Mouse (Mus musculus) mature B cell (primary cell): ENCODE data around the gene Wnt9a.
"Not testable (repeated sequence)": the region's sequence is repeated elsewhere in the genome, so short reads cannot be mapped to it uniquely, and the experiment has no call there.

ENCODE experiments used
- in situ Hi-C: fragments of 300-500 bp; cut with MboI; formaldehyde crosslinking; loops from 2 replicates; pipeline ENCODE4 v1.14.3; 2019

Wnt9a gene

GRCm38 (mm10) chr11:59335150-59335549, 28.4 kb downstream of the Wnt9a start:
- in situ Hi-C loops, result no loop called here

- in situ Hi-C loops, result no loop called here
Measured at GRCm38 (mm10) chr11:59335942-59336341, 29.2 kb downstream of the Wnt9a start.

- in situ Hi-C loops, result no loop called here
Measured at GRCm38 (mm10) chr11:59336381-59336780, 29.7 kb downstream of the Wnt9a start.

GRCm38 (mm10) chr11:59337955-59338735, 31.4 kb downstream of the Wnt9a start:
- in situ Hi-C loops, result no loop called here

GRCm38 (mm10) chr11:59338736-59339120, 32.0 kb downstream of the Wnt9a start:
- in situ Hi-C loops, result no loop called here

GRCm38 (mm10) chr11:59342956-59343355, 36.2 kb downstream of the Wnt9a start:
- in situ Hi-C loops, result no loop called here

- in situ Hi-C loops, result no loop called here
Measured at GRCm38 (mm10) chr11:59346166-59346910, 39.6 kb downstream of the Wnt9a start.

- in situ Hi-C loops, result no loop called here
Measured at GRCm38 (mm10) chr11:59350326-59350725, 43.6 kb downstream of the Wnt9a start.

- in situ Hi-C loops, result no loop called here
Measured at GRCm38 (mm10) chr11:59354793-59355192, 48.1 kb downstream of the Wnt9a start.

- in situ Hi-C loops, result no loop called here
Measured at GRCm38 (mm10) chr11:59356874-59357289, 50.2 kb downstream of the Wnt9a start.

- in situ Hi-C loops, result no loop called here
Measured at GRCm38 (mm10) chr11:59361291-59361690, 54.6 kb downstream of the Wnt9a start.

- in situ Hi-C loops, result no loop called here
Measured at GRCm38 (mm10) chr11:59364007-59364406, 57.3 kb downstream of the Wnt9a start.

GRCm38 (mm10) chr11:59364417-59364816, 57.7 kb downstream of the Wnt9a start:
- in situ Hi-C loops, result no loop called here

- in situ Hi-C loops, result no loop called here
Measured at GRCm38 (mm10) chr11:59366031-59366430, 59.3 kb downstream of the Wnt9a start.

- in situ Hi-C loops, result no loop called here
Measured at GRCm38 (mm10) chr11:59366633-59367032, 59.9 kb downstream of the Wnt9a start.

- in situ Hi-C loops, result not testable (repeated sequence)
Measured at GRCm38 (mm10) chr11:59367955-59368354, 61.2 kb downstream of the Wnt9a start.

- in situ Hi-C loops, result no loop called here
Measured at GRCm38 (mm10) chr11:59369848-59370247, 63.1 kb downstream of the Wnt9a start.

- in situ Hi-C loops, result no loop called here
Measured at GRCm38 (mm10) chr11:59375475-59375874, 68.7 kb downstream of the Wnt9a start, which contains the start of gene Prss38. Prss38 (minus strand) TSS chr11:59375657.

- in situ Hi-C loops, result no loop called here
Measured at GRCm38 (mm10) chr11:59377999-59378398, 71.3 kb downstream of the Wnt9a start.

GRCm38 (mm10) chr11:59379547-59379946, 72.8 kb downstream of the Wnt9a start:
- in situ Hi-C loops, result no loop called here
